Mouse (Mus musculus): ENCODE measurements at regions not wholly inside any gene's neighbourhood (a gene's known extent, or its start where the extent isn't known, plus 50 kb on each side); places are given as distances from the start of the nearest gene placed in this dataset.

DNA sequence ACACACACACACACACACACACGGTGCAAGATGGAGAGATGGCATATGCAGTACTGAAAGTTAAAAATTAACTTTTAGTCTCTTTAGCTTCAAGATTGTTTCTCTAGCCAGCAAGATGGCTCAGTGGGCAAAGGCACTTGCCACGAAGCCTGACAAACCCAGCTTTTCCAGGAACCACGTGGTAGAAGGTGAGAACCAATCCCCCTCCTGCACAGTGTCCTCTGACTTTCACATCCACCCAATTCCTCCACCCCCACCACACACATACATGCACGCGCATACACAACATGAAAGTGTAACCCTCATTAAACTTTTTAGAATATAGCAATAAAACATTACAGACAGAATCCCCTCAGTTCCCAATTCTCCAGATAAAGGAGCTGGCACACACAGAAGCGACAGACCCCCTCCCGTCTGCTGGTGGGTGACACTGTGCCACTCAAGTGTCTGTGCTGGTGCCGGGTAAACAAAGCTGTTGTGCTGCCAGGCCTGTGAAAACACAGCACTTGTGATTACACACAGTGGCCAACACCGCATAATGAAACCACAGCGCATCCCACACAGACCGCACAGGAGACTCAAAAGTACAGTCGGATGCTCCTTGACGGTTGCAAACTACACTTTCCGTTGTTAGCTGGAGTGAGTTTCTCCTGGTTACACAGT lies 82.9 kb upstream of the Elac2 start:
- no peaks in the 10 kb centered on the region for H3K4me1 ChIP-seq (ENCODE audit: control insufficient read depth, insufficient read depth, low read length)
- no peak overlapping the region for H3K4me3 ChIP-seq (replicated peaks; ENCODE audit: low read depth, low read length)
- ATAC-seq (ENCODE audit: low FRiP score, low TSS enrichment) (no peak), DNase-seq (no peak)
- H3K9me3 ChIP-seq (ENCODE audit: control insufficient read depth, low read length), result no peaks in the 10 kb centered on the region
- H3K27me3 ChIP-seq (ENCODE audit: control insufficient read depth, insufficient read depth, low read length), result no peaks in the 10 kb centered on the region
- WGBS, result 87% methylated on average over 14 of the region's 14 CpGs
- H3K36me3 ChIP-seq (ENCODE audit: control insufficient read depth, insufficient read depth, low read length), result no peaks in the 10 kb centered on the region
- H3K4me2 ChIP-seq (ENCODE audit: low read length), result no peak overlapping the region
- no peak overlapping the region for H3K27ac ChIP-seq (replicated peaks; ENCODE audit: low read depth, low read length)
- H3K9ac ChIP-seq (replicated peaks; ENCODE audit: low read length), result no peak overlapping the region

DNA sequence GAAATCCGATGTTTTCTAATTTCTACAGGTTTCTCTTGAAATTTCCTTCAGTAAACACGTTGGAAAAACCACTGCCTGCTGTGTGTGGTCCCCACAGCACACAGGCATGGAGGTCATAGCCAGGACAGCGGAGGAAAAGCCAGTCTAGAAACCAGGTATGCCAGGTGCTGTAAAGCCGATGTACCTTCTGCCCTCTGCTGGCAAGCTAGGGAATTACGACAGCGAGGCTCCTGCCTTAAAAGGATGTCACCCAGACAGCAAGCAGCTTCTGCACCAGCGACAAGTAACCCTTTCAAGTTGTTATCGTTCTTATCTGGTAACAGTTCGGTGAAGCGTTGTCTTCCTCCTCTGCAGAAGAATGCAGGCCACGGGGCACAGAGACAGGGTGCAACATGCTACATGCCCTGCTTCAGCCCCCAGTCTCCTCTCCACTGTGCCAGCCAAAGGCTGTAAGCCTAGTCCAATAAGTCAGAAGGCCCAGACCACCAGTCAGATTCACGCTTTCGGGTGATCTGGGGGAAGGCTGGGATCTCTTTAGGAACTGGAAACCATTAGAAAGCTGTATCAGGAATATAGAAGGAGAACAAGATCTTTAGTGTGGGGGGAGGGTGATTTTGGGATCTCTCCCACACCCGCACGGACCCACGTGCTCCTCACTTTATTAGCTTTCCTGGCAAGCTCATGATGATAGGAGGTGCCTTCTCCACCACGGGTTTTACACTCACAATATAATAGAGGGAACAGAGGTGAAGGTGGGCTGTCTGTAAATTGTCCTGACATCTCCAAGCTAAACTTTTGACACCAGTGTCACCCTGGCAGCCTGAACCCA lies 79.9 kb upstream of the Elac2 start:
- peak; percentile 92 for DNase-seq
- Histone ChIP-seq H3K4me3 (replicated peaks; ENCODE audit: low read depth, low read length) (no peak overlapping the region), H3K4me2 (ENCODE audit: low read length) (no peak overlapping the region), H3K9ac (replicated peaks; ENCODE audit: low read length) (no peak overlapping the region), H3K4me1 (ENCODE audit: control insufficient read depth, insufficient read depth, low read length) (no peaks in the 10 kb centered on the region), H3K27me3 (ENCODE audit: control insufficient read depth, insufficient read depth, low read length) (no peaks in the 10 kb centered on the region), H3K9me3 (ENCODE audit: control insufficient read depth, low read length) (no peaks in the 10 kb centered on the region), H3K36me3 (ENCODE audit: control insufficient read depth, insufficient read depth, low read length) (no peaks in the 10 kb centered on the region), H3K27ac (replicated peaks; ENCODE audit: low read depth, low read length) (no peak overlapping the region)
- ATAC-seq (ENCODE audit: low FRiP score, low TSS enrichment), result no peak
- 42% methylated on average over 17 of the region's 17 CpGs for WGBS

- no peak for ATAC-seq (ENCODE audit: low FRiP score, low TSS enrichment)
- no peak overlapping the region for H3K9ac ChIP-seq (replicated peaks; ENCODE audit: low read length)
- H3K27me3 ChIP-seq (ENCODE audit: control insufficient read depth, insufficient read depth, low read length), result no peaks in the 10 kb centered on the region
- no peaks in the 10 kb centered on the region for H3K36me3 ChIP-seq (ENCODE audit: control insufficient read depth, insufficient read depth, low read length)
- no peak overlapping the region for H3K4me2 ChIP-seq (ENCODE audit: low read length)
- no peak overlapping the region for H3K27ac ChIP-seq (replicated peaks; ENCODE audit: low read depth, low read length)
- H3K9me3 ChIP-seq (ENCODE audit: control insufficient read depth, low read length), result no peaks in the 10 kb centered on the region
- H3K4me1 ChIP-seq (ENCODE audit: control insufficient read depth, insufficient read depth, low read length), result no peaks in the 10 kb centered on the region
- 71% methylated on average over 15 of the region's 15 CpGs for WGBS
- no peak overlapping the region for H3K4me3 ChIP-seq (replicated peaks; ENCODE audit: low read depth, low read length)
- DNase-seq, result no peak
Observed at GRCm38 (mm10) chr11:64899587-64900278, 79.1 kb upstream of the Elac2 start.

DNA sequence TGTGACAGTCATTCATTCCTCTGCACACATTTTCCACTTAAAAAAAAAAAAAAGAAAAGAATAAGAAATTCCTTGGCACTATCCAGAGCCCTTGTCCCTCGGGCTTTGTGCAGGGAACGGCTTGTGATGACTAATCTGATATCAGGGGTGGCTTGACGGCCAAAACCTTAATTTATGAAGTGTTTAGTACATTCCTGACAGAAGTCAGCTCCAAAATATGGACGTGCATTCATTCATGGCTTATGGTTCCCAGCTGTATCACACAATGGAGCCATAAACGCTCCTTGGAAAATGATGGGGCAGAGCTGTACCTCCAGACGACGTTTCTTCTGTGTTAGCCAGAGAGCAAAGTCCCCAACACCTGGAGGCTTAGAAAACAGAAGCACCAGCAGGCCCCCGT lies 62.1 kb upstream of the Elac2 start:
- H3K27ac ChIP-seq (replicated peaks; ENCODE audit: low read depth, low read length), result no peak overlapping the region
- no peaks in the 10 kb centered on the region for H3K4me1 ChIP-seq (ENCODE audit: control insufficient read depth, insufficient read depth, low read length)
- WGBS, result 78% methylated on average over 8 of the region's 8 CpGs
- no peak overlapping the region for H3K9ac ChIP-seq (replicated peaks; ENCODE audit: low read length)
- ATAC-seq (ENCODE audit: low FRiP score, low TSS enrichment), result no peak
- H3K36me3 ChIP-seq (ENCODE audit: control insufficient read depth, insufficient read depth, low read length), result no peaks in the 10 kb centered on the region
- no peaks in the 10 kb centered on the region for H3K27me3 ChIP-seq (ENCODE audit: control insufficient read depth, insufficient read depth, low read length)
- no peak overlapping the region for H3K4me2 ChIP-seq (ENCODE audit: low read length)
- H3K4me3 ChIP-seq (replicated peaks; ENCODE audit: low read depth, low read length), result no peak overlapping the region
- H3K9me3 ChIP-seq (ENCODE audit: control insufficient read depth, low read length), result no peaks in the 10 kb centered on the region
- no peak for DNase-seq

DNA sequence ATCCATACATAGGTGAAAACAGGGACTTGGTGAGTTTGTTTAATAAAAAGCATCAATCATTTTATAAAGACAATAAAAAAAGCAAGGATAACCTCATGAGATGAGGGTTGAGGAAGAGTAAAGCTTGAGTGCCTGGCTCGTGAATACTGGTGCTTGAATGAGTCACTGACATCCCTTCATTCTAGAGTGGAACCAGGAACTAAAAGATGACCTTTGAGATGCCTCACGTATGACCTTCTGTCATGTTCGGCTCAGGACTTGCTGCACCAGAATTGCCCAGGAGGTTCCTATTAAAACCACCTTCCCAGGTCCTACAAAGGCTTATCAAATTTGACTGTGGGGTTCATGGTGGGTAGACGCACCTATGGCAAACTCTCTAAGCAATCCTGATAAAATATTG lies 61.5 kb upstream of the Elac2 start:
- Histone ChIP-seq H3K4me3 (replicated peaks; ENCODE audit: low read depth, low read length) (no peak overlapping the region), H3K4me1 (ENCODE audit: control insufficient read depth, insufficient read depth, low read length) (no peaks in the 10 kb centered on the region), H3K36me3 (ENCODE audit: control insufficient read depth, insufficient read depth, low read length) (no peaks in the 10 kb centered on the region), H3K9me3 (ENCODE audit: control insufficient read depth, low read length) (no peaks in the 10 kb centered on the region), H3K9ac (replicated peaks; ENCODE audit: low read length) (no peak overlapping the region), H3K27ac (replicated peaks; ENCODE audit: low read depth, low read length) (no peak overlapping the region), H3K4me2 (ENCODE audit: low read length) (no peak overlapping the region), H3K27me3 (ENCODE audit: control insufficient read depth, insufficient read depth, low read length) (no peaks in the 10 kb centered on the region)
- no peak for ATAC-seq (ENCODE audit: low FRiP score, low TSS enrichment)
- no peak for DNase-seq
- WGBS, result 90% methylated on average over 4 of the region's 4 CpGs

GRCm38 (mm10) chr11:64924989-64925388 lies 53.8 kb upstream of the Elac2 start:
- no peaks in the 10 kb centered on the region for H3K27me3 ChIP-seq (ENCODE audit: control insufficient read depth, insufficient read depth, low read length)
- ATAC-seq (ENCODE audit: low FRiP score, low TSS enrichment) (no peak), DNase-seq (no peak)
- 79% methylated on average over 2 of the region's 2 CpGs for WGBS
- no peaks in the 10 kb centered on the region for H3K36me3 ChIP-seq (ENCODE audit: control insufficient read depth, insufficient read depth, low read length)
- H3K9me3 ChIP-seq (ENCODE audit: control insufficient read depth, low read length), result no peaks in the 10 kb centered on the region
- no peak overlapping the region for H3K27ac ChIP-seq (replicated peaks; ENCODE audit: low read depth, low read length)
- H3K4me1 ChIP-seq (ENCODE audit: control insufficient read depth, insufficient read depth, low read length), result no peaks in the 10 kb centered on the region
- no peak overlapping the region for H3K4me3 ChIP-seq (replicated peaks; ENCODE audit: low read depth, low read length)
- no peak overlapping the region for H3K9ac ChIP-seq (replicated peaks; ENCODE audit: low read length)
- no peak overlapping the region for H3K4me2 ChIP-seq (ENCODE audit: low read length)

GRCm38 (mm10) chr11:64925970-64926369 lies 52.9 kb upstream of the Elac2 start:
- Histone ChIP-seq H3K4me3 (replicated peaks; ENCODE audit: low read depth, low read length) (no peak overlapping the region), H3K9me3 (ENCODE audit: control insufficient read depth, low read length) (no peaks in the 10 kb centered on the region), H3K9ac (replicated peaks; ENCODE audit: low read length) (no peak overlapping the region), H3K27me3 (ENCODE audit: control insufficient read depth, insufficient read depth, low read length) (no peaks in the 10 kb centered on the region), H3K36me3 (ENCODE audit: control insufficient read depth, insufficient read depth, low read length) (no peaks in the 10 kb centered on the region), H3K4me2 (ENCODE audit: low read length) (no peak overlapping the region), H3K4me1 (ENCODE audit: control insufficient read depth, insufficient read depth, low read length) (no peaks in the 10 kb centered on the region), H3K27ac (replicated peaks; ENCODE audit: low read depth, low read length) (no peak overlapping the region)
- 73% methylated on average over 1 of the region's 1 CpGs for WGBS
- DNase-seq, result no peak
- ATAC-seq (ENCODE audit: low FRiP score, low TSS enrichment), result no peak
